Mouse (Mus musculus) hindbrain, postnatal 0 days (tissue): ENCODE data around the gene Zcchc18. TPM values are rescaled to one million over a fixed set of nuclear protein-coding genes. Genes with fewer than 3 reads are reported as not detected.
"Not testable (repeated sequence)": the region's sequence is repeated elsewhere in the genome, so short reads cannot be mapped to it uniquely, and the experiment has no call there.

Experiments used
- ATAC-seq: fragments of 200-750 bp; cut with Nextera tagmentation; 2 replicates; pipeline ENCODE4 v1.8.0; 2017; ENCODE audit warnings: mild to moderate bottlenecking, moderate TSS enrichment, moderate library complexity
- DNase-seq: peaks from one replicate; pipeline ENCODE4 v3.0.0-alpha.2; 2015; ENCODE audit warnings: low spot score
- H3K27ac ChIP-seq: fragments of 300-500 bp; sonication (generic); 2 replicates; pipeline ENCODE4 v1.5.1; 2014; ENCODE audit warnings: mild to moderate bottlenecking
- H3K27me3 ChIP-seq: fragments of 300-500 bp; sonication (generic); 2 replicates; pipeline ENCODE4 v1.6.1; 2014; ENCODE audit warnings: low read length, mixed read lengths; ENCODE audit not compliant: insufficient read depth
- H3K36me3 ChIP-seq: fragments of 300-500 bp; sonication (generic); 2 replicates; pipeline ENCODE4 v1.6.1; 2014; ENCODE audit warnings: low read length, mixed read lengths; ENCODE audit not compliant: insufficient read depth
- H3K4me1 ChIP-seq: fragments of 300-500 bp; sonication (generic); 2 replicates; pipeline ENCODE4 v1.6.1; 2014; ENCODE audit warnings: antibody characterized with exemption, low read length, mixed read lengths; ENCODE audit not compliant: insufficient read depth
- H3K4me2 ChIP-seq: fragments of 300-500 bp; sonication (generic); 2 replicates; pipeline ENCODE4 v1.6.1; 2014; ENCODE audit warnings: low read depth, mild to moderate bottlenecking, low read length, moderate library complexity, mixed read lengths
- H3K4me3 ChIP-seq: fragments of 300-500 bp; sonication (generic); 2 replicates; pipeline ENCODE4 v1.5.1; 2014; ENCODE audit warnings: low read length
- H3K9ac ChIP-seq: fragments of 300-500 bp; sonication (generic); replicated peaks from 2 replicates; pipeline ENCODE4 v1.6.1; 2014; ENCODE audit warnings: mild to moderate bottlenecking, low read length, moderate library complexity, mixed read lengths
- H3K9me3 ChIP-seq: fragments of 300-500 bp; sonication (generic); 2 replicates; pipeline ENCODE4 v1.6.1; 2016; ENCODE audit warnings: low read length, mixed read lengths
- CTCF ChIP-seq: IDR thresholded peaks from 2 replicates; pipeline ENCODE4 v1.5.1; 2016; ENCODE audit warnings: antibody characterized with exemption, control low read depth, low read depth
- WGBS: fragments of 180-500 bp; shearing (Covaris S2); extraction: QIAGEN DNeasy Blood & Tissue Kit; methylation state at CpG from one replicate; pipeline ENCODE4 v1.1.7; 2014; 5-methylcytosine and 5-hydroxymethylcytosine counted together
- polyA plus RNA-seq: library from polyadenylated mRNA; unstranded; fragments of >200 nt; fragmentation: Nextera tagmentation; extraction: Ambion mirVana; gene quantifications from 2 replicates; pipeline ENCODE4 v1.2.1, GENCODE M21; 2015
- total RNA-seq: library from RNA; depleted of rRNA; stranded (reverse); fragments of >200 nt; gene quantifications from 2 replicates; pipeline ENCODE4 v1.2.3, GENCODE M21; 2014; rRNA removed

The Zcchc18 gene
- total RNA-seq = 151 and 166 TPM in 2 replicates
- polyA plus RNA-seq = 495 and 508 TPM in 2 replicates

DNA sequence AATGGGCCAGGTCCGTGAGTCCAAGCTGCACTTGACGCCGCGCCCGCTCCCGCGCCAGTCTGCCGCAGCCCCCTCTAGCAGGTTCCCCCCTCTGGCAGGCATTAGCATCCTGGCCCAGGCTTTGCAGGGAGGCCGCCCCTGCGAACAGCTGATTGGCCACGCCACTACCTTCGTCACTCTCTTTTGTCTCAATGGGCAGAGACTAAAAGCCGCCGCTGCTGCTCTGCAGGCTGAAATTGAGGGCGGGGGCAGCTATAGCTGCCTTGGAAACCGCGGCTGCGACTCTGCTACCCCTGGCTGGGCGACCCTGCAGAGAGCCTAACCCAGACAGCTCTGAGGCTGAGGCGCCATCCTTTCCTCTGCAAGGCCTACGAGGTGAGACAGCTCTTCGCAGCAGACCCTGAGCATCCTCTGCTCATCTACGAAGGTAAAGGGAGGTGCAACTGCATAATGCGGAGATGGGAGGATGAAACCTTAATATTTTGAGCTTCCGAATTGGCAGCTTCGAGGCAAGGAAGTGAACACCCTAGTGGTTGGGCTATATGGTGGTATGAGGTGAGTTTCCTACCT is at the start of gene Zcchc18:
Gene Zcchc18 (plus strand): TSS at position 178 of the 570 bp plus-strand sequence.
- peak within 1 kb of the TSS; percentile 85 for H3K27ac ChIP-seq
- H3K36me3 ChIP-seq = no peaks in the 10 kb centered on the region
- H3K9ac ChIP-seq = peak within 1 kb of the TSS; percentile 61
- peak within 1 kb of the TSS; percentile 48 for H3K4me3 ChIP-seq
- peak; percentile 93 for DNase-seq
- H3K27me3 ChIP-seq = no peaks in the 10 kb centered on the region
- no peaks in the 10 kb centered on the region for H3K9me3 ChIP-seq
- TF ChIP-seq CTCF = 0 out of 2 replicates have a peak, but pooled peaks have one; percentile 13
- peak within 1 kb of the TSS; percentile 56 for H3K4me2 ChIP-seq
- H3K4me1 ChIP-seq = no peaks in the 10 kb centered on the region
- ATAC-seq = peak; percentile 98
- 30% methylated on average over 26 of the region's 26 CpGs for WGBS

DNA sequence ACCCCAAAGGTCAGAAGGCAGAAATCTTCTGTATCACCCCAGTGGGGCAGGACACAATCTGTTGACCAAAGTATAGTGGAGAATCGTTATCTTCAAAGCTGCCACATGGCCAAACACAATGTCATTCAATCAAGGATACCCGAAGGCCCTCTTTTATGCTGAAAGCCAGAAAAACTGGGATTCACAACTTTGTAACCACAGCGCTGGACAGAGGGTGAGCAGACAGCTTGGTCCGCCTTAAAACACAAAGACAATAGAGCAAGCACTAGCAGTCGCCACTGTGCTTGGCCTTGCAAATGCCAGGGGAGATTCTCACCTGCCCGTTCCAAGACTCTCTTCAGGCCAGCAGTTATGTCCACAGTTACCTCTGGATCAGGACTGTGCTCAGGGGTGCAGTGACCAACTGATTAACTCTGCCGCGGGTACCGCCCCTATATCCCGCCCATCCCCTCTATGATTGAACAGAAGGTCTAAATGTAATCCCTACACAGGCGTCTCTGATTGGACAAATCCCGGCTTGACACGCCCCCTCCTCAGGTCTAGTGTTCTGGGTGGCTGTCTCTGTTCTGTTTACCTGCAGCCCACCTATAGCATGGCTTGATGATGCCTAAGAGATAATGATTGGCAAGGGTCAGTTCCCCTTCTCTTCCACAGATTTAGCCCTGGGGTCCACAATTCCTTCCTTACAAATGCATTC is 35.2 kb upstream of the Zcchc18 start:
- H3K27me3 ChIP-seq, H3K4me1 ChIP-seq, H3K9ac ChIP-seq, H3K36me3 ChIP-seq, H3K27ac ChIP-seq, H3K9me3 ChIP-seq: not testable (repeated sequence)
- ATAC-seq = peak; percentile 100
- 33% methylated on average over 13 of the region's 13 CpGs for WGBS
- peak overlapping the region; percentile 47 for H3K4me2 ChIP-seq
- peak; percentile 82 for DNase-seq
- peak overlapping the region; percentile 33 for H3K4me3 ChIP-seq

DNA sequence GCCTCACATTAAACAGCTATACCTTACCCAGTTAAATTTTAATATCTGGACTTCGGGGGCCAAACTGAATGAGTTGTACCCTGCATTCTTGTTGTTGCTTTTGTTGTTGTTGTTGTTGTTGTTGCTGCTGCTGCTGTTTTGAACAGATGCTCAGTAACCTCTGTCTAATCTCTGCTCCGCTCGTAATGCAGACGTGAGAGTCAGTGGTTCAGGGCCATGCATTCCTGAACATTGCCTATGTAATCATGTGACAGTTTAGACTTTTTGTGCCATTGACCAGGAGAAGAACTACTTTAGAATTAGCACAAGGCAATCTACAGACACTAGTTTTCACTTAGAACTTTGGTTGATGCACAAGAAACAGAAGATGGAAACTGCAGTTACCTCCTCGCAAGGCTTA is 34.7 kb upstream of the Zcchc18 start:
- not testable (repeated sequence) for ATAC-seq, H3K27me3 ChIP-seq, H3K9ac ChIP-seq, H3K27ac ChIP-seq, H3K36me3 ChIP-seq, H3K9me3 ChIP-seq, H3K4me1 ChIP-seq, DNase-seq
- WGBS = 67% methylated on average over 5 of the region's 5 CpGs
- Histone ChIP-seq H3K4me3 (peak overlapping the region; percentile 33), H3K4me2 (peak overlapping the region; percentile 47)

DNA sequence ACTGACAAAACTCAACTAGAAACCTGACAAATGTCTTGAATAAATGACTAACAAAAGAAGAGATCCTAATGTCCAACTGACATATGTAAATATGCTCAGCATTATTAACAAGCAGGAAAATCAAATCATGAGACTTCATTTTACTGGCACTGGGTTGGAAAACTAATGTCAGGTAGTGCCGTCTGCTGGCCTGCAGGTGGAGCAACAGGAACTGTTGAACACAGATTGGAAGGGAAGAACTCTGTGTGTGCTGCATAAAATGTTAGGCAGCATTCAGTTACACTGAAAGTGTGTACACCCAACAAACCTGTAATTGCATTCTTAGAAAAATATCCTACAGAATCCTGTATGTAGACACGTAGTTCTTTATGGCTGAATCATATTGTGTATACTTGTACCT is 33.3 kb upstream of the Zcchc18 start:
- H3K4me3 ChIP-seq = no peak overlapping the region
- no peak overlapping the region for H3K4me2 ChIP-seq
- no peaks in the 10 kb centered on the region for H3K4me1 ChIP-seq
- no peak for ATAC-seq
- no peaks in the 10 kb centered on the region for H3K27me3 ChIP-seq
- WGBS = 28% methylated on average over 2 of the region's 2 CpGs
- H3K9me3 ChIP-seq = no peaks in the 10 kb centered on the region
- no peak overlapping the region for H3K27ac ChIP-seq
- TF ChIP-seq CTCF = peak; percentile 67
- DNase-seq = peak; percentile 31
- no peaks in the 10 kb centered on the region for H3K36me3 ChIP-seq
- H3K9ac ChIP-seq = no peak overlapping the region

DNA sequence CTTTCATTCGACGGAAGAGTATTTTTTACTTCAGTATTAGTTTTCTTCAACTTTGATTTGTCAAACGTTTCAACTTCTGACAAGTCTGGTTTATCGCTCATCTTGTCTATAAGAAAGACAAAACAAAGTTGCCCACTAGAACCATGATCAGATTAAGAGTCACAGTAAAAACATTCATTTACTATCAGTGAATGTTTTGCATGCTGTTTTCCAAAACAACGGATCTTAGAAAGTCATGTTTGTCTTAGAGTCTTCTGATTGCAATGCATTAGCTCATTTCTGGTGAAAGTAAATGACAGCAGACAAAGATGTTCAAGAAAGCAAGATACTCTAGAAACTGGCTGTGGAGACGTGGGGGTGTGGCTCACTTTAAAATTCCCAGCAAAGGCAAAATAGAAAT is 17.6 kb upstream of the Zcchc18 start, which contains the start of gene Tmsb15b2:
Gene Tmsb15b2 (minus strand): TSS at position 101 of the 400 bp plus-strand sequence.
- DNase-seq, H3K9me3 ChIP-seq, H3K27me3 ChIP-seq, H3K27ac ChIP-seq, H3K4me1 ChIP-seq, H3K9ac ChIP-seq, H3K36me3 ChIP-seq, ATAC-seq: not testable (repeated sequence)
- peak within 1 kb of the TSS; percentile 55 for H3K4me2 ChIP-seq
- H3K4me3 ChIP-seq = peak within 1 kb of the TSS; percentile 38
- WGBS = 88% methylated on average over 6 of the region's 6 CpGs

DNA sequence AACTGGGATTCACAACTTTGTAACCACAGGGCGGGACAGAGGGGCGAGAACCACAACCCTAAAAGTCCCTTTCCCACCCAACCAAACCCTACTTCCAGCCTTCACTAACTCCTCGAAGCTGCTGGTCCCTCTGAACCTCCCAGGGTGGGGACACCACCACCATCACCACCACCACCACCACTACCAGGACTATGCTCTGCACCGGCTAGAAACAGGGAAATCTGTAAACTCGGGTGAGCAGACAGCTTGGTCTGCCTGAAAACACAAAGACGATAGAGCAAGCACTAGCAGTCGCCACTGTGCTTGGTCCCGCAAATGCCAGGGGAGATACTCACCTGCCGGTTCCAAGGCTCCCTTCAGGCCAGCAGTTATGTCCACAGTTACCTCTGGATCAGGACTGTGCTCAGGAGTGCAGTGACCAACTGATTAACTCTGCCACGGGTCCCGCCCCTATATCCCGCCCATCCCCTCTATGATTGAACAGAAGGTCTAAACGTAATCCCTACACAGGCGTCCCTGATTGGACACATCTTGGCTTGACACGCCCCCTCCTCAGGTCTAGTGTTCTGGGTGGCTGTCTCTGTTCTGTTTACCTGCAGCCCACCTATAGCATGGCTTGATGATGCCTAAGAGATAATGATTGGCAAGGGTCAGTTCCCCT is 16.4 kb upstream of the Zcchc18 start, which contains the start of the genes Tmsb15l and Tmsb15b1:
Gene Tmsb15l (minus strand): TSS at position 446 of the 661 bp plus-strand sequence.
Gene Tmsb15b1 (minus strand): TSS at position 451 of the 661 bp plus-strand sequence.
- DNase-seq = peak; percentile 84
- peak within 1 kb of the TSS; percentile 38 for H3K4me3 ChIP-seq
- no peak within 1 kb of the TSS for H3K27ac ChIP-seq
- no peaks in the 10 kb centered on the region for H3K9me3 ChIP-seq
- H3K9ac ChIP-seq = no peak within 1 kb of the TSS; the same call in 1 of the 2 replicates
- H3K27me3 ChIP-seq = no peaks in the 10 kb centered on the region
- H3K4me2 ChIP-seq = peak within 1 kb of the TSS; percentile 55
- ATAC-seq = peak; percentile 100
- TF ChIP-seq CTCF = no peak
- H3K4me1 ChIP-seq = no peaks in the 10 kb centered on the region
- 47% methylated on average over 15 of the region's 15 CpGs for WGBS
- no peaks in the 10 kb centered on the region for H3K36me3 ChIP-seq
